Mouse (Mus musculus) heart, adult 2 months (tissue): ENCODE measurements at regions not wholly inside any gene's neighbourhood (a gene's known extent, or its start where the extent isn't known, plus 50 kb on each side); places are given as distances from the start of the nearest gene placed in this dataset.

Source experiments
- CTCF ChIP-seq: fragments of 200-600 bp; IDR thresholded peaks from 2 replicates; pipeline ENCODE4 v1.8.1; 2022; ENCODE audit warnings: antibody characterized with exemption, mild to moderate bottlenecking, moderate library complexity
- POLR2A ChIP-seq: fragments of 200-500 bp; IDR thresholded peaks from 2 replicates; pipeline ENCODE4 v1.6.1; 2011; ENCODE audit warnings: mild to moderate bottlenecking, low read depth, low read length, control low read depth; ENCODE audit not compliant: insufficient read depth

GRCm38 (mm10) chr16:76566220-76566619 lies 192.6 kb upstream of the Nrip1 start:
- TF ChIP-seq CTCF: no peak
- no peak for TF ChIP-seq POLR2A
